Mouse (Mus musculus): ENCODE data around the gene Galt.

Galt gene

DNA sequence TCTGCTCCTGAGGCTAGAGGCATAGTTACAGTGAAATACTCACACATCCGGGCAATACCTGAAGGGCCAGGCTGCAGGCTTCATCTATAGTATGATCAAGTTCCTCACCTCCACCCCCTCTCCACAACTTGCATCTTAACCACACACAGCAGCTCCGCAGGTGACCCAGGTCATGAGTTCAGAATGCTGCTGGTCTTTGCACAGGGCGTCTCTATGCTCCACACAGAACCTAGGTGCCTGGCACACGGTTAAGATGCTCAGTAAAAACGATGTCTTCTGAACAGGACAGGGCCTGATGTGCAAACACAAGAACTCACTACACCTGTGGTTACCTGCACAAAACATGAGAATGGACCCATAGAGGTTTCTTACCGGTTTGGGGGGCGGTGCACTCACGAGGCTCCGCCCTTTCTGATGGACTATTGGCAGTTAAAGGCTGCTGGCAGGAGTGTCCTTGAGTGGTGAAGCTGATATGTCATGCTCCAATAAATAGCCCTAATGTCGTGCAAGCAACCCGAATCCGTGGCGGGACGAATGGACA lies at the start of gene Galt:
Galt (plus strand) TSS at position 432 of the 541 bp plus-strand sequence.
- DNase-seq = no peak

DNA sequence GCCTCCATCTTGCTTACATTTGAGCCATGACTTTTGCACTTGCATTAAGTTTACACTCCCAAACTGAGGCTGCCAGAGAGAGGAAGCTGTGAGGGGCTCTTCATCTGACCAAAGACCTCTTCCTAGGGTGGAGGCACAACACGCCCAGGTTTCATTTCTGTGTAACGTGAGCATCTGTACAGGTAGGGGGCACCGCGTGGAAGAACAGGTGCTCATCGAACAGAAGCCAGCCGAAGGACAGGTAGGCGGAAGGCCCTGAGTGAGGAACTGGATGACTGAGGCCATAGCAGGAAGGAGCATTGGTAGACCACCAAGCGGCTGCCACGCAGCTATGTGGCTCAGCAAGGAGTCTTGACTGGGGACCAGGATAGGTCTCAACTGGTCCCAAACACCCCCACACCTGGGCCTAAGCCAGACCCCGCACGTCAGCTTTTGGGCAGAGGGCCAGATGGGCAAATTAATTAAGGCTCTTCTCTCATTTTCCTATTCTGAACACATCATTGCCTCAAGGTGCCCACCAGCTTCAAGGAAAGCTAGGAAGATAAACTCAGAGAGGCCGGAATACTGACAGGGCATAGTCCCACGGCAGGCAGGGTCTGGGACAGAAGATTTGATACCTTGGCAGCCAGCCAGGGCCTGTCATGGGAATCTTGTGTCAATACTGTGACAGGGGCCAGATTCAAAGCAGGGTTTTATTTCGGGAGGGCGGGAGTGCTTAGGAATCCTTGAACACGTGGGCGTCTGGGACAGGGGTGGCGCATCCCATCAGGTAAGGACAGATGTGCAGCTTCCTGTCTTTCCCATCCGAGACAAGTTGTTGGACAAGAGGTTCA lies 48.9 kb upstream of the Galt start:
- DNase-seq = no peak

DNA sequence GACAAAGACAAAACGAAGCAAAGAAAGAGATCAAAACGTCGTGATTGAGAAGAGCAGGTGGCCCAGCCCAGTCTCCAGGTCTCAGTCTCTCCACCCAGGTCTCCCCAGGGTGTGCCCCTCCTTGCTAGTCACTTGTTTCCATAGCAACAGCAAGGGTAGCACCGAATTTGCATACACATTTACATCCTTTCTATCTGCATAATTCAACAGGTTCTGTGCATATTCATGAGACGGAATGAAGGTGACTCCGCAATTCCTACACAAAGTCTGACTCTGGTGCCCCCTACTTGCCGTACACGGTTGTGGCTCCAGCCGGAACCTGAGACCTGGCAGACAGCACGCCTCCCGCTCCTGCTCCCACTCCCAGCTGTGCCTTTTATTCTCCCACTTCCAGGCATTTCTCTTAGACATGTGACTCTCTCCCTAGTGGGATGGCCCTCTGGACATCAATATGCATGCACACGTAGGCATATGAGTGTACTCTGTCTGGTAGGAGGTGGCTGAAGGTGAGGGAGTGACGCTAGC lies 48.0 kb upstream of the Galt start:
- peak; percentile 82 for DNase-seq

DNA sequence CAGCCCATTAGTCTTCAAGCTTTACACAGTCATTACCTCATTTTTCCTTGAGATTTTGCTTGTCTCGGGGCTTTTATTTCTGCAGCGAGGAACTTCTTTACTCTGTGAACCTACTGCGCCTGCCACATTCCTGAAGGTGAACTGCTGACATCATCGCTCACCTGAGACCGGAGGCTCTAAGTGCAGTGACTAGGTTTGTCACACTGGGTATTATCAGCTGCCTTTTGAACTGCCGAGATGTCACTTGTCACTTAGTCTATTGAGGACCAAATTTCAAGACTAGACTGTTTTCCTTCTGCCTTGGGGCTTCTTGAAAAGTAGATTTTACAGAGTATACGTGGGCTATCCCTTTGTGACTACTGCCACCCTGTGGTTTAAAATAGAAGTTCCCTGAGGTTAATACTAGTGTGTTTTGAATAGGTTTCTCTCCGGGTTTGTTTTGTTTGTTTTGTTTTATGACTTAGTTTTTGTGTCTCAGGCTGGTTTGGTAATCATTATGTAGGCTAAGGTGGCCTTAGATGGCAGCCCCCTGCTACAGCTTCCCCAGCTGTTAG lies 46.8 kb upstream of the Galt start:
- DNase-seq = peak; percentile 79

DNA sequence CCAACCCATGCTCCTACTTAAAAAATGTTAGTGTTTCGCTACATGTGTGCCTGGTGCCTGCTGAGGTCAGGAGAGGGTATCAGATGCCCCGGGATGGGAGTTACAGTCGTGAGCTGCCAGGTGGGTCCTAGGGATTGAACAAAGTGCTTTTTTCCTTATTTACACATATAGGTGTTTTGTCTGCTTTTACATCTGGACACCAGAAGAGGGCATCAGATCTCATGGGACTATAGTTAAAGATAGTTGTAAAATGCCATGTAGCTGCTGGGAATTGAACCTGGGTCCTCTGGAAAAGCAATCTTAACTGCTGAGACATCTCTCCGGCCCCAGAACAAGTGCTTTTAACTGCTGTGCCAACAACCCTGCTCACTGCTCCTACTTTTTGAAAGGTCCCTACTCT lies 44.8 kb upstream of the Galt start:
- DNase-seq = no peak

DNA sequence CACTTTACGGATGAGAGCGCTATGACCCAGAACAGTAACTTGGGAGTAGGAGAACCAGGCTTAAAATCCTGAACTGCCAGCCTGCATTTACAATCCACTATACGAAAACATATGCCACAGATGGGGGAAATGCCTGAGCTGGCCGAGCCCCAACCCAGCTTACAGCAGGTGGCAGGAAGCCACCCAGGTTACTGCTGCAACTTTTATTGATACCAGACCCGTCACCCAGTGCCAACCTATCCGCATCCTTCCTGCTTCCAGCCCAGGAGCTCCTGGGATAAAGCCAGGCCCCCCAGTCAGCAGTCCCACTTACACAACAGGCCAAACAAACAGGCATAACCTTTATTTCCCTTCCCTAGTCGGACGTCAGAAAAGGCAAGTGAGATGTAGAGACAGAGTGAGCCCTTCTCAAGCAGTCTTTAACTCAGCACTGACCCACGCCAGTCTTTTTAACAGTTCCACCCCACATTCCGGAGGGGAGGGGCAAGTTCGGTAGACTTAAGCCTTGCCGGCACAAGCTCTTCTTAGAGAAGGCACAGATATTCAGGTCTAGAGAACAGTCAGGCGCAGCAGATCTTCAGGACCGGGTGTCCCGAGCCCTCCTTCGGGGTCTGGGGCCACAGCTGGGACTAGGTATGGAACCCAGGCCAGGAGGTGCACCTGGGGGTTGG lies 43.2 kb upstream of the Galt start:
- no peak for DNase-seq

DNA sequence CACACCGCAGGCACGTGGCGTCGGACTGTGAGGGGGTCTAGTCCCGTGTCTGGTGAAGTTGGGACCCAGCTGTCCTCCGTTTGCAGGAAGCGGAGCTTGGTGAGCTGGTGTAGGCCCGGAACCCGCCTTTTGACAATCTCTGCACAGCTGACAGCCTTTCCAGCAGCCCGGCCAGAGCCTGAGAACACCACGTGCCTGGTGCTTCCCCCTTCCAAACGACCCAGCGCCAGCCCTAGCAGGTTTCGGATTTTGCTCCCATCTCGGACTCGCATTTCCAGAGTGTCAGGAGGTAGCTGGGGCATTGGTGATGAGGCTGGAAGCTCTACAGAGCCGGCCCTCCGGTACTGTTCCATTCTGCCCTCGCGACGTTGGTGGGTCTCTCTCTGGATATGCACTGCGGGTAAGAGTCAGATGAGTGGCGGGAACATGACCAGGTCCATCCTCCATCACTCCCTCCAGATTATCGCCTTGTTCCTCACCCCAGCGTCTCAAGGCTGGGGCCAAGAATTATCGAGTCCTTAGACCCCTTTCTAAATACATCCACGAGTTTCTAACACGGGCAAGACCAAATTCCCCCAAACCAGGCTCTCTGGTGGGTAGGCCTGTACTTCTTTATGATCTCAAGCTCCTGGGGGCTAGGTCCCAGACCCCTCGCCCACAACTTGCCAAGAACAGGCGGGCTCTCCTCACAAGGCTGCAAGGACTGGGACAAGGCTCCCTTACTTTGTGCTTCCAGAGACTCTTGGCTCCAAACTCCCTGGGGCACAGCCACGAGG lies 42.4 kb upstream of the Galt start:
- DNase-seq = no peak

DNA sequence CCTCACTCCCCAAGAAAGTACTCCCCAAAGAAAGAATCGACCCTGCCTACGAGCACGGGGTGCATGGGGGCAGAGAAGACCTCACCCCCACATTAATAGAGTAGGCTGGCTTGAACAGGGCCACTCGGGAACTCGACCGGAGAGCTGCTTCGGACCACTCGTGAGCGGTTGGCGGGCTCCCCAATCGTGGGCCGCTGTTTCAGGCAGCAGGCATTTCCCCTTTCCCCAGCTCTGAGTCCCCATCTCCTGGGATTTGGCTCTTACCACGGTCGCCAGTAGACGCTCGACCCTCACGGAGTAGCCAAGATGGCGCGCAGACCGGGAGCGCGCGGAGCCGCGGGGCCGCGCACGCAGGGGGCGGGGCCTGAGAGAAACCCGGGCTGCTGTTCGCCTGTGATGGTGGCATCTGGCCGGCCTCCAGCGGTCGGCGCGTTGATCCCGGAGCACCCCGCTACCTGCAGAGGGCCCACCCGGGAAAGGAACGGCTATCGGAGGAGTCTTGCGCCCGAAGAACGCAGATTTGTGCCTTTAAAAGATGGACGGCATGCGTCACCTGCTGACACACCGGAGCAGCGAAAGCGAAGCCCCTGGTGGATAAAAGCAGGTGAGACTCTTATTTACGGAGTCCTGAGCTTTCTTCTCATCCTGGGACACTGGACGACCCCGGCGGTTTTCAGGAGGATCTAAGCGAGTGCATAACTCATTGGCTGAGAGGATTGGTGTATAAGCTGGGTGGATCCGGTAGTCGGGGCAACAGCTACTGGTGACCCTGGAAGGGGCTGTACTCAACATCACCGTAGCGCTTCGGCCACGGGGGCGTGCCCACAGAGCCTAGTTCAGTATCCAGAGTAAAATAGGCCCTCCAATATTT lies 41.6 kb upstream of the Galt start, which contains the start of gene Rpp25l:
Rpp25l (minus strand) TSS at position 338 of the 871 bp plus-strand sequence.
- DNase-seq = peak; percentile 90

DNA sequence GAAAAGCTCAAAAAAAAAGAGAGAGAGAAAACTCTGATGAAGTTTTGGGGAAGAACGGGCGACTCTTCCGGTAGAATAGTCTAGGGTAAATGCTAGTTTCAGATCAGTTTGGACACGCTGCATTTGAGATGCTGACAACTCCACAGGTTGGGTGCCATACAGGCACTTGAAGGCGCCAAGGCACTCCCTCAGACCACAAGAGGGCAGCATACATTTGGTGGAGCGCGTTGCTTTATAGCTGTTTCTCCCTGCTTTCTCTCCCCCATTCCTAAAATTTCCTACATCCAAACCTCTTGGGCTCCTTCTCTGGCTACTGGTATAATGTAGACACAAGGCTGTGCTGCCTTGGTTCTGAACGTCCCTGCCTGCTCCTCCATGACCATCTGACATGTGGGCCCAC lies 40.8 kb upstream of the Galt start:
- DNase-seq = peak; percentile 79

DNA sequence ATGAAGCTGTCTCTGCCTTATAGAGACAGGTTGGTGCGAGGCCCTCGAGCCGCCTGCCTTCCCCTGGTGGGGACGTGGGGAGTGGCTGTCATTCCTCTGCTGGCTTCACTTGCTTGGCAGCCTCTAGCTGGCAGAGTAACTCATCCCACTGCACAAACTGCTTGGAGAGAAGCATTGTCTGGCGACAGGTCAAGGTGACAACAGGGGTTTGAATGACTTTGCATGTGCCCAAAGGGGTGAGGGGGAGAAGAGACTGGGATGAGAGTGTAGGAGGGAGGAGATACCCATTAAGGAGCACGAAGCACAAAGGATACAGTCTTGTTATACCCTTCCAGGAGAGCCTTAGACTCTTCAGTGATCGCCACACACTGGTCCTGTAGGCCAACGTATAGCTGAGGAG lies 39.9 kb upstream of the Galt start:
- DNase-seq = no peak

DNA sequence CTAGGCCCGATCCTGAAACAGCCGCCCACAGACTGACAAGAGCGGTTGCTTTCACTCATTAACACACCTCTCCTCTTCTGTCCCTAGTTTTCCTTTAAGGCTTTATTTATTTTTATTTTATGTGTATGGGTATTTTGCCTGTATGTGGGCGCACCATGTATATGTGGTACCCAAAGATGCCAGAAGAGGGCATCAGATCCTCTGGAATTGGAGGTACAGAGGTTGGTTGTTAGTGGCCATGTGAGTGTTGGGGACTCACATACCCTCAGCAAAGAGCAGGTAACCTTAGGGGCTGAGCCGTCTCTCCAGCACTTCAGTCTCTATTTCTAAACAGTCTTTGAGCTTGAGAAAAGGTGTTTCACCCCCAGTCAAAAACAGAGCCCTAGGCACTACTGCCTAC lies 39.4 kb upstream of the Galt start:
- DNase-seq = peak; percentile 64

DNA sequence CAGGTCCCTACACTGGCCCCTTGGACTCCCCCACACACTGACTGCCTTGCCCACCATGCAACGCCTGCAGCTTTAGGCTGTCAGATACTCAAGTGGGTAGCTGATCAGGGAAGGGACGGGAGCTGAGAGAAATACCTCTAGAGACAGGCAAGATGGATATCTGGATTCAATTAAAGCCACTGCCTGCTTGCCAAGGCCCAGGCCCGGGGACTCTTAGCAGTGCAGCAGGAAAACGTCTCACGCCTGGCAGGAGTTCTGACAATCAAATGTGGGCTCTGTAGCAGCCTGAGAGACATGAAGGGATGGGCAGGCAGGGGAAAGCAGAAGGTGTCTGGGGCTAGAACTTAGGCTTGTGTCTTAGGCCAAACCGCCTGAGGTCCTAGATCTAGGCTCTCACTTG lies 38.2 kb upstream of the Galt start:
- DNase-seq = no peak

DNA sequence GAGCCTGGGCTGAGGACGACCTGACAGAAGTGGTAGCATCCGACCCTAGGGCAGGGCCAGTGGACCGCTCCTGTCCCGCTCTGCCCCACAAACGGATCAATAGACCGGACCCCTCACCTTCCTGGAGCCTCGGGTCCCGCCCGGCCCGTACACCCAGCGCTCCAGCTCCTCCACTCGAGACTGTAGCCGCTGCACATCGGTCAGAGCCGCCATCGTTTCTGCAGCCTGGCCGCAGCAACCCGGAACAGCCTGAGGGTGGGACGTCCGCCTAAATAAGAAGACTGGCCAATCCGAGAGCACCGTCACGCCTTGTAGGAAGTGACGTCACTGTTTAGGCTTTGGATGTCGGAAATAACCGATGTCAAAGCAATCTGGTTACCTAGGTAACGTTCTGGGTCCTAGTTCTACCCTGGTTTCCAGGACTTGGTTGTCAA lies 32.1 kb upstream of the Galt start, which contains the start of gene Dctn3:
Dctn3 (minus strand) TSS at position 253 of the 434 bp plus-strand sequence.
- DNase-seq = peak; percentile 99

DNA sequence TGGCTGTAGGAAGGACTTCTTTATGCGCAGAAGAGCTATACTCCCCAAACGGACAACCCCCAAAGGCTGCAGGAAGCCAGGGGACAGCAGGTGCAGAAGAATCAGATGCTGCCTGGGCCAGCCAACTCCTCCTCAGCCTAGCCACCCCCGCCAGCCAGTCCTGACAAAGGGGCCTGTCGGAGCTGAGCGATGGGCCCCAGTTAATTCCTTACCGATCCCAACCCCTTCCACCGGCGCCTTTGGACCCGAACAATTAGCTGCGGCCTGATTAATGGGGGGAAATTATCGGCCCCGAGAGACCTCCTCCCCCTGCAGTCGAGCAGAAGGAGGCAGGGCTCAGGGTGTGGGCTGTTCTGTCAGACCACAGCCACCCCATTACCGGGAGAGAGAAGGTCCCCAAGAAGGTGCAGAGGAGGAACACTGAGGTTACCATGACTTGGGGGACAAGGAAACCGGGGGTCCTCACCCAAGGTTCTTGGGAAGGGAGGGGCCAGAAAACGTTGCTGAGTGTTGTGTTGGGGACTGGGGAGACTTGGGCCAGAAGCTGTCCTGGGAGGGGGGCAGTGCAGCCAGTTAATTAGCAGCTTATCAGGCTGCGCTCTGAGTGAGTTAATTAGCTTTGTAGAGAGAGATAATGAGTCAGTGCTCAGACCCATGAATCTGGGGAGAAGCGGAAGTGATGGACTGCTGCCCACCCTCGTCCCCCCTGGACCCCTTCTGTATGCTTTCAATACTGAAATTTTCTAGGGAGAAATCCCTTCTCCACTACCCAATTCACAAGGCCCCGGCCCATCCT lies 28.0 kb upstream of the Galt start:
- peak; percentile 68 for DNase-seq

DNA sequence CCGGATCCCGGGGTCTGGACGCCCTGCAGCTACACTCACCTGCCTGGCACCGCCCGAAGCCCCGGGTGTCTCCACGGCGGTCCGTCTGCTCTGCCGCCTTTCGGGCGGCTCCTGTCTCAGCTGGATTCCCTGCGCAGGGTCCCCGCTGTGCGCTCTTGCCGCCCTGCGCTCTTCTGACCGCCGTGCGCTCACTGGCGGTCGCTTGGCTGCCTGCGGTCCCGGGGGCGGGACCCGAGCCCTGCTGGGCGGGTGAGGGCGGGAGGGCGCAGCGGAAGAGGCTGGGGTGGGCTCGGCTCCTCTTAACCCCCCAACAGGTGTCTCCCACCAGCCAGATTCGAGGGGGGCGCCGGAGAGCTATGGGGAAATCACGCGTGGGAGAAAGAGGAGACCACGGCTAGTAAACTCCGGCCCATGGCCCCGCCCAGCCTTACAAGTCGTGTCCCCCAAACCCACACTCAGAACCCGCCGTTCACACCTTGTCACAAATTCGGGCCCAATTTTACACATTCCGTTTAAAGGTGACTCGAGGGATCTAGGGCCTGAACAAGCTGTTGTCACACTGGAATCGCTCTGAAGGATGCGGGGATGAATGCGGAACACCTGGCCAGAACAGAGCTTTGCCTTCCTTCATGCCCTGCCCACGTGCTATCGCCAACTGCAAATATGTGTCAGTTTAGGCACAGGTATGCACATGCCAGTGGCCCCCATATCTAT lies 23.8 kb upstream of the Galt start, which contains the start of gene Arid3c:
Arid3c (minus strand) TSS at position 91 of the 714 bp plus-strand sequence.
- DNase-seq = peak; percentile 63

DNA sequence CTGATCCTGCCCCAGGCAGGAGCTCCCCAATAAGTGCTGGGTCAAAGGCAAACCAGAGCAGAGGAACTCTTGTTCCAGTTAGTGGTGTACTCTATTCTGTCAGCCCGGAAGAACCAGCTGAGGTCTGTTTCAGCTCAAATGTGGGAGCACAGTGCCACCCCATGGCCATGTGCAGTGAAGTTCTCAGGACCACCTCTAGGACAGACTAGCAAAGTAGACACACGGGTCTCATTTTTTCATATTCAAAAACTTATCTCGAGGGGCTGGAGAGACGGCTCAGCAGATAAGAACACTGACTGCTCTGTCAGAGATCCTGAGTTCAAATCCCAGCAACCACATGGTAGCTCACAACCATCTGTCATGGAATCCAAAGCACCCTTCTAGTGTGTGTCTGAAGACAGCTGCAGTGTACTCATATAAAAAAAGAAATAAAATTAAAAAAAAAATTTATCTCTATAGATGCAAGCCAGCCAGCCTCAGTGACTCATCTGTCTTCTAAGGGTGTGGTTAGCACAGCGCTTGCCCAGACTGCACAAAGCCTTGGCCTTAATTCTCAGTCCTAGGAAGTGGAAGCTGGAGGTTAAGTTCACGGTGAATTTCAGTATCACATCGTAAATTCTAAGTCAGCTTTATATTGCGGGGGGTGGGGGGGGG lies 17.3 kb upstream of the Galt start:
- peak; percentile 86 for DNase-seq

DNA sequence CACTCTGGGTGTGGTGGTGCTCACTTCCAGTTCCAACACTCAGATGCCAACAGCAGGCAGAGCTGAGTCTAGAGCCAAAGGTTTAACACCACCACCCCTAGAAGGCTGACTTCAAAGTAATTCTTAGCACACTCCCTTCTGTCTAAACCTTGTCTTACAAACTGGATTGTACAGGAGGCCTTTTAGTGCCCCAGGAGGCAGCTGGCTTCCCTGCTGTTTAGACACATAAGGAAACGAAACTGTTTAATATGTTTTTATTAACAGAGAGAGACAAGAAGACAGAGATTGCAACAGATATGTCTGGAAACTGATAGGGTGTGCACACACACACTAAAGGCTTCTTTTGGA lies 16.8 kb upstream of the Galt start:
- DNase-seq = no peak

DNA sequence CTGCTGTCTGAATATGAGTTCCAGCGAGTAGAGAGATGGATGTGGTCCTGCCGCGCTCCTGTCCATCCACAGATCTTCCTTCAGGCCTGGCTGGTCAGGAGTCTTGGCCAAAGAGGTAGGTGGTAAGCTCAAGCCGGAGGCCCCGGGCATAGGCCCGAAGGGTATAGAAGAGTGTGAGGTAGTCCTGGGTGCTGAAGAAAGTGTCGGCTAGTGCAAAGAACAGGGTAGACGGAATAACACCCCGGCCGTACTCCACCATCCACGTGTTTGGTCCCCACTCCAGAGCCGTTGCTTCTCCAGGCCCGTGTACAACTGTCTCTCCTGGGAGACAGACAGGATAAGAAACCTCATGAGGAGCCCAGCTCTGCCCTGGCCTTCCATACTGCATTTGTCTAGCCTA lies 15.8 kb upstream of the Galt start:
- DNase-seq = no peak
